Mouse (Mus musculus) frontal cortex, adult (tissue): ENCODE data around the gene Casr.

Experiments
- ATAC-seq: cut with Nextera tagmentation; 2 replicates; pipeline ENCODE4 v1.9.2; 2017; ENCODE audit warnings: mild to moderate bottlenecking, moderate library complexity, mixed read lengths; ENCODE audit not compliant: low TSS enrichment

Gene Casr

GRCm38 (mm10) chr16:36523095-36523494 is 38.8 kb downstream of the Casr start:
- ATAC-seq, result no peak

GRCm38 (mm10) chr16:36516355-36516754 is 45.6 kb downstream of the Casr start:
- ATAC-seq, result no peak

GRCm38 (mm10) chr16:36507300-36507699 is 54.6 kb downstream of the Casr start:
- ATAC-seq, result no peak

DNA sequence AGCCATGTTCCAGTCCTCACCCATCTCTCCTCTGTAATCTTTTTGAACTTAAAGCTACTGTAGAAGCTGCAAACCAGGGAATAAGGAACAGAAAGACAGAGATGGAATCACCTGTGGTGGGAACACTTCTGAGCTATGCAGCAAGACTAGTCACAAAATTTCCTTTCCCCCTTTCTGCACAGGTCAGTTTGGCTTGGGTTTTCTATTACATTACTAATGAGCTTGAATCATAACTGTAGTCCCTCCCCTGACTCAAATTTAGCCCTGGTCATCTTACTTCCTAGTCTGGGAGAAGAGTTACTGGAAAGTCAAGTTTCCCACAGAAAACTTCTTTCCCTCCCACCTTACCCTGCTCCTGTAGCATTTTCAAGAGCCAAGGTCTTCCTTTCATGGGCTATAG is 55.1 kb downstream of the Casr start:
- ATAC-seq, result no peak

DNA sequence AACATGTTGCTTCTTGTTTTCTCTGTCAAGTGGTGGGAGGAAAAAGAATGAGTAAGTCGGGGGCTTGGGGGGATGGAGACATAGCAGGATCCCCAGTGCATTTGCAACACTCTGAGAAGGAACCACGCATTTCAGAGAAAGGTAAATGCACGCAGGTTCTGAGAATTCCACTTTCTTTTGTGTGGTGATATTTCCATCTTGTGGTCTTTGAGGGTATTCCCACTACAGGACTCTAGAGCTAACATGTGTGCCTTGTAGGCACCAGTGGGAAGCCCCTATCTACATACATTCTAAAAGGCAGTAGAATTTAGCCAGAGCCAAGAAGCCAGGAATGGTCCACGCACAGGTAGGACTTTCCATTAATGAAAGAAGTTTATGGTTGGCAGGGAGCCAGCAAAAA is 56.0 kb downstream of the Casr start:
- ATAC-seq, result no peak

DNA sequence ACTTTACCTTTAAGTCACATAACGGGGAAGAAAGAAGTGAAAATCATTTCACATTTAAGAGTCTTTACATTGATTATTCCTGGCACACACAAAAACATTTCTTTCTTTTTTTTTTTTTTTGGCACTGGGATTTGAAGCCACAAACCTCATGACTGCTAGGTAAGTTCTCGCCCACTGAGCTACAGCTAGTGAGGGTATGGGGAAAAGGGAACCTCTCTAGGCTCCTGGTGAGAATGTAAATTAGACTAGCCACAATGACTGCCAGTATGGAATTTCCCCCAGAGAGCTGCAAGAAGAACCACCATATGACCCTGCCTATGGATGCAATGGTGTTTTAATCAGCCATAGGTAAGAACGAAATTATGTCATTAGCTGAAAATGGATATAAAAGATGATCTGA is 56.8 kb downstream of the Casr start:
- ATAC-seq, result no peak

- ATAC-seq, result no peak
Measured at GRCm38 (mm10) chr16:36502286-36502685, 59.7 kb downstream of the Casr start.

DNA sequence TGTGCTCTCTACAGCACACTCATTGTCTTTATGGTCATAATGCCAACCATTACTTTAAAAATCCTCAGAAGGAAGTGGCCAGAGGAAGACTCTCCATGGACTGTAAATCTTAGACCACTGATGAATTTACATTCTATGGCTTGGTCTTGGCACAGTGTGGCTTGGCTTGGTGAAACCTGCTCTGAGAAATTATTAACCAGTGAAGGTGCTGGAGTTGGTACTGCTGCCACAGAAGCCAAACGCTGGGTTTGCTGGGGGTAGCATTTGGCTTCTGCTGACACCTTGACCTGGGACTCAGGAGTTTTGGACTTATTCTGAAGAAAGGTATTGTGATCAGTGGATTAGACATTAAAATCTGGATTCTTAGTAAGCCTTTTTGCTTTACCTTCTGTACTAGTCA is 69.5 kb downstream of the Casr start:
- no peak for ATAC-seq

DNA sequence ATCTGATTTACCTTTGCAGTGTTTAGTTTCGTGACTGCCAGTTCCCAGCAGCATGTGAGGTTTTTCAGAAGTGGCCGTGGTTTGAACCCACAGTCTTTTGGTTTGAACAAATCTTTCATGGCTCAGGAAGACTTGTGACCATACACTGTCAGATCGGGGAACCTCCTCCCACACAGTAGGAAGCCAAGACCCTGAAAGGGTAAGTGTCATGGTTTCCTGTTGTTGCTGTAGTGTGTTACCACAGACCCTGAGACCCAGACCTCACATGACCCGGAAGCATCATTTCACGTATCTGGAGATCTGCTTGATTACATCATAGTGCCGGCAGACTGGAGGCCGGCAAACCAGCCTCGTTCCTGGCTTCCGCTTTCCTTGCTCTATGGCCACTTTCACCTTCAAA is 85.1 kb downstream of the Casr start:
- no peak for ATAC-seq

DNA sequence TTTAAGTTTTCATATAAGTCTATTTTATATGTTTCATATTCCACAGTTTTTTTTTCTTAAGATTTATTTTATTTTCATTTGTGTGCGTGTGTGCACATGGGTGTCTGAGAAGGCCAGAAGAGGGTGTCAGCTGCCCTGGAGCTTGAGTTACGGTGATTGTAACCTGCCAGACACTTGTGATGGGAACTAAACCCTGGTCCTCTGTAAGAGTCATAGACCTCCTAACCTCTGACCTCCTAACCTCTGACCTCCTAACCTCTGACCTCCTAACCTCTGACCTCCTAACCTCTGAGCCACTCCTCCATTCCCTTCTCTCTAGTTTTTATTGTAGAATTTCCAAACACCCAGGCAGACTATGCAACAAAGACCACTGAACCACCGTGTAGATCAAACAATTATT is 86.4 kb downstream of the Casr start:
- no peak for ATAC-seq

GRCm38 (mm10) chr16:36474849-36475248 is 87.1 kb downstream of the Casr start:
- no peak for ATAC-seq

GRCm38 (mm10) chr16:36473217-36474216 is 88.4 kb downstream of the Casr start:
- no peak for ATAC-seq

DNA sequence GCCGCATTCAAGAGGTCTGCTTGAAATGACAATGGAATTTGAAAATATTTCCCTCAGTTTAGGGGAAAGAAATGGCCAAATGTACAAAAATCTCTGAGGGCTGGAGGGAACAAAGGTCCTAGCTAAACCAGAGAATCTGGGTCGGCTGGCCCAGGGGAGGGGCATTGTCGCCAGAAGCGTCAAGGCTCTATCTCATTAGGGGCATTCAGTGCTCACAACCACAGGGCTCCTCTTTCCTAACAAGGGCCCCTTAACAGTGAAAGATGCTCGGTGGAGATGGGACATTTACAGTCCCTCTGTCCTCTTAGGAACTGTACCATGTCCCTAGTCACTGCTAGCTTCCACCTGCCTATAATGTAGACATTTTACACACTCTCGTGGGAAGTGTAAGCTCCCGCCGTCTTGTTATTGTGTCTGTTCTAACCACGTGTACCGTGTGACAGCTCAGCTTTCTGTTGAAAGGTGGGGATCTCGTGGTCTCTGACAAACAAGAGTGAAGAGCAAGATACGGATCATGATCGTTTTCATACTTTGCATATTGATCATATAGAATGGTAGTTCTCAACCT is 90.8 kb downstream of the Casr start:
- ATAC-seq, result no peak

DNA sequence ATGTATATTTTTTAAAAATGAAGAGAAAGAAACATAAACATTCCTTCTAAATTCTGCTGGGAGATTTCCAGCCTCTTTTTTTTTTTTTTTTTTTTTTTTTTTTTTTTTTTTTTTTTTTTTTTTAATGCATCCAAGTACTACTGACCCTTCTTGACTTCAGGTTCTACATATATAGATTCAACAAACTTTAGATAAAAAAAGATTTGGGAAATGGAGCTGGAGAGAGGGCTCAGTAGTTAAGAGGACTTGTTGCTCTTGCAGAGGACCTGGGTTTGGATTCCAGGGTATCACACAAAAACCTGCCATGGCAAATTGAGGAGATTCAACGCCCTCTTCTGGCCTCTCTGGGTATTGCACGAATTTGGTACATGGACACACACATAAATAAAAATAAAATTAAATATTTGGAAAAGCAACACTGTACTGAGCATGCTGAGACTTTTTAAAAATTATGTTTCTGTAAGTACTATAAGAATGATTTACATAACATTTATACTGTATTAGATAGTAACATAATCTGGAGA is 91.9 kb downstream of the Casr start:
- no peak for ATAC-seq

GRCm38 (mm10) chr16:36469367-36469766 is 92.6 kb downstream of the Casr start:
- ATAC-seq, result no peak

- ATAC-seq, result no peak
Measured at GRCm38 (mm10) chr16:36468862-36469261, 93.1 kb downstream of the Casr start.

- ATAC-seq, result no peak
Measured at GRCm38 (mm10) chr16:36467936-36468335, 94.0 kb downstream of the Casr start.

GRCm38 (mm10) chr16:36465436-36465835 is 96.5 kb downstream of the Casr start:
- ATAC-seq, result no peak

- peak; percentile 55; the same call in 1 of the 2 replicates for ATAC-seq
Measured at GRCm38 (mm10) chr16:36464076-36464475, 97.9 kb downstream of the Casr start.

- no peak for ATAC-seq
Measured at GRCm38 (mm10) chr16:36460426-36460825, 101.5 kb downstream of the Casr start.

DNA sequence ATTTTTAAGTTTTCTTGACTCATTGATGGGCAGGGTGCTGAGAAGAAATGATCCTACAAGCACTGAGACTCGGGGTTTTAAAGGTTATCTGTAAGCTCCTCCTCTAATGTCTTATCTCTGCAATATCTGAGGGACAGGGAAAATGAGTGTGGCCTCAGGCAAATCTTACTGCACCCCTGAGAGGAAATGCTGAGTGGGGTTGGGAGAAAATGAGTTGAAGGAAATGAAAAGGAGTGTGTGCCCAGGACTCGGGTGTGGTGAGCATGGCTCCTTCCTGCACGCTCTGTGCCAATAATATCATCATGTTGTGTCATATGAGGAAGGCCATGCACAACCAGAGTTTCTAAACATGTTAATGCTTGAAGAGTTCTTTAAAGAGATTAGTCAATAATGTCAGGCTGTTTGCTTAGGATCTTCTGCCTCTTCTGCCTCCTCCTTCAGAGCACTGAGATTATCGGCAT is 106.6 kb downstream of the Casr start, which contains the start of gene Stfa3:
Stfa3 (minus strand) TSS at position 51 of the 461 bp plus-strand sequence.
- no peak for ATAC-seq
